Mouse (Mus musculus): ENCODE measurements around the gene Arhgef10l. TPM values are rescaled to one million over a fixed set of nuclear protein-coding genes. Genes with fewer than 3 reads are reported as not detected.

Gene Arhgef10l
- total RNA-seq, 2 experiments from 2014 or later: 43.9 to 52.8 TPM

DNA sequence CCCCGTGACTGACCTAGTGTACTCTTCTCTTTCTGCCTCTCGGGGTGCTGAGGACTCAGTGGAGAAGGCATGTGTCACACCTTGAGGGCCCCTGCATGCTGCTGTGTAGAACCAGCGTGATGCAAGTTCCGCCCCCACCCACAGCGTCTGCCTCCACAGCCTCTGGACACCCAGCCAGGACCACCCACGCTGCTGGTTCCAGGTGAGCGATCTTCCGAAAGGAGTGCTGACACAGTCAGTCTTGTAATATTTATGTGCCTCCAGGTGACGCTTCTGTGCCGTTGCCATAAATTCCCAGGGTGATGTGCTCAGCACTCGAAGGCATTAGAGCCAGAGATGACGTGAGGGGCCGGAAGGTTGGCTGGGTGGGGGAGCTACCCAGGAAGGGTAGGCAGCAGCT is 140.9 kb downstream of the Arhgef10l start:
- Histone ChIP-seq H3K27ac (no peak overlapping the region), H3K4me3 (no peak overlapping the region)
- DNase-seq (ENCODE audit: low spot score in 2 of 2): no peak
- no peak for TF ChIP-seq CTCF (conservative IDR thresholded peaks at IDR 0.05)

DNA sequence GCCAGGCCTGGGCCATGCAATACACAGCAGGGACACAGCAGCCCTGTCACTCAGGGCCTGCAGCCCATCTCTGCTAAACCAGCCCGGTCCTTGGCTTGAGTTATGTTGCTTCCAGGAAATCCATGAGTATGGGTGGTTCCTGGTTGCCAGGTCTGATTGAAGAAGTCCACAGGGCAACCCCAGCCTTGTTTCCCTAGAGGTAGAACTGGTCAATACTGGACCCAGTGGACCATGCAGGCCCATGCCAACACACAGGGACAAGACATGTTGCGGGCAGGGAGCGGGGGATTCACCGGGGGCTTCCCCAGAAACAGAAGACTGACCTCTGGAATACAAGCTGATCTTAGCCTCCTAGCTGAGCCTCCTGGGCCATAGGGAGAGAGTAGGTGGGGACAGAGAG is 142.9 kb downstream of the Arhgef10l start:
- H3K27ac ChIP-seq: no peak overlapping the region
- DNase-seq (ENCODE audit: low spot score in 2 of 2): no peak
- no peak overlapping the region for H3K4me3 ChIP-seq
- TF ChIP-seq CTCF (conservative IDR thresholded peaks at IDR 0.05): no peak

DNA sequence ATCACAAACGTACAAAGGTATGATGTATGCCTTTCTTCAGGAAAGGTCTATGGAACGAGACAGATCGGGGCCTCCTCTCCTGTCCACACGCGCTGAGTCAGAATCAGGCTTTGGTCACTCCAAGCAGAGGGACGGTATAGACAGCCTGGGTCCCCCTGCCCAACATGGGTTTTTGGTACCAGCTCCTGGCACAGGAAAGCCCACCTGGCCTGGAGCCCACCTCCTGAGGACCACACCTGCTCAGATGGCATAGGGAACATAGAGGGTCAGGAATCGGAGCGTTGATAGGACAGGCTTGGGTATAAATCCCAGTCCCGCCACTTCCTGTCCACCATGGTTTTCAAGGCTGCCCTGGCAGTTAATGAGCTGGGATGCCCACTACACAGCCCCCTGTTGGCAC is 145.1 kb downstream of the Arhgef10l start:
- Histone ChIP-seq H3K27ac (no peak overlapping the region), H3K4me3 (no peak overlapping the region)
- DNase-seq (ENCODE audit: low spot score in 2 of 2): no peak
- TF ChIP-seq CTCF (conservative IDR thresholded peaks at IDR 0.05): no peak

DNA sequence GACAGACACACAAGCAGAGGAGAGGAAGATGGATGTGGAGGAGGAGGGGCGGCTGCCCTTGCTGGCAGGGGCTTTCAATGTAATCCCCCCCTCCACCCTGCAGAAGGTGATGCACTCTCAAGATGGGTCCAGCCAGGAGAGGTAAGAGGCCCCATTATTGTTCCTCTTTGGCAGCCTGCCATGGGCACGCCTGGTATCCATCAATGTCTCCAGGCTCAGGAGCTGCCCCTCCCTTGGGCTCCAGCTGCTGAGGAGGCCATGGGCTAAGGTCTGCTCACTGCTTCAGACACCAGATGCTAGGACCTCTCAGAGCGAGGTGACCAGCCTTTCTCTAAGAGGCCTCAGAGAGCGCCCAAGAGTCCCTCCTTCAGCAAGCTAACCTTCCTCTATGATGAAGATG is 152.0 kb downstream of the Arhgef10l start:
- no peak for DNase-seq (ENCODE audit: low spot score in 2 of 2)

DNA sequence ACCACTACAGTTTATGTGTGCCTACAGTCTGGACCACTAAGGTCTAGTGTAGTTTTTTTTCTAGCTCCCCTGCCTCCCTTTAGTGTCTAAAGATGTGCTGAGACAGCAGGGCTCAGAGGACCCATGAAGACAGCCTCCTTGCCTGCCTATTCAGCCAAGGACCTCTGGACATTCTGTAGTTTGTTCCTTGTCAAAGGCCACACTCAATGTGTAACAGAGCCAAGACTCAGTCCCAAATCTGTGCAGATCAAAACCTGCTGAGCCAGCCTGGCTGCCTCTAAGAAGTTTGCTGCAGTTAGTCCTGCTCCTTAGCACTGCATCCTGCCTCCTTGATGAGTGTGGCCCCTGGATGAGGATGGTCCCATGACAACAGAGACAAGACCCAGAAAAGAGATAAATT is 156.0 kb downstream of the Arhgef10l start:
- DNase-seq (ENCODE audit: low spot score in 2 of 2): no peak
- TF ChIP-seq CTCF (conservative IDR thresholded peaks at IDR 0.05): no peak
- Histone ChIP-seq H3K27ac (no peak overlapping the region), H3K4me3 (no peak overlapping the region)

More for the DNA sequence above, 152.0 kb downstream of the Arhgef10l start:
- TF ChIP-seq CTCF (conservative IDR thresholded peaks at IDR 0.05): no peak
- Histone ChIP-seq H3K27ac (no peak overlapping the region), H3K4me3 (no peak overlapping the region)

DNA sequence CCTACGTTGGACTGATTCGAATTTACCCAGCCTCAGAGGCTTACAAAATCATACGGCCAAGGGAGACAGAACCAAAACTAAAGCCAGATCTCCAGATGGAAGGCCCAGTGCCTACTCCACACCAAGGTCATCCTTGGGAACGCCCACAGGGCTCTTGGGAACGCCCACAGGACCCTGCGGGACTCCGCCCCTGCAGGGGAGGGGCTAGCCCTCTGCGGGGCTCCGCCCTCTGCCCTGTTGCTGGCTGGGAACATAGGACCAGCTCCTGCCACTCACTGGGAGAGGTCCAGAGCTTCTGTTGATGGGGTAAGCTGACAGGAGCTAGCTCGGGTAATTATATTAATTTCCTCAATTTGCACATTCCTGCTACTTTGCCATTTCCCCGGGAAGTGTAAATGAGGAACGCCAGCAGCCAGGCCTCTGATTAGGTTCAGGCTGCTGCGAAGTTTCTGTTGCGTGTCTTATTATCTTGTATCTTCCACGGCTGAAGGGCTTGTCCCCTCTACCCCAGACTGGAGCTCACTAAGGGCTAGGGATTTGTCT is 158.6 kb downstream of the Arhgef10l start:
- H3K4me3 ChIP-seq: no peak overlapping the region
- TF ChIP-seq CTCF (conservative IDR thresholded peaks at IDR 0.05): no peak
- no peak for DNase-seq (ENCODE audit: low spot score in 2 of 2)
- no peak overlapping the region for H3K27ac ChIP-seq

DNA sequence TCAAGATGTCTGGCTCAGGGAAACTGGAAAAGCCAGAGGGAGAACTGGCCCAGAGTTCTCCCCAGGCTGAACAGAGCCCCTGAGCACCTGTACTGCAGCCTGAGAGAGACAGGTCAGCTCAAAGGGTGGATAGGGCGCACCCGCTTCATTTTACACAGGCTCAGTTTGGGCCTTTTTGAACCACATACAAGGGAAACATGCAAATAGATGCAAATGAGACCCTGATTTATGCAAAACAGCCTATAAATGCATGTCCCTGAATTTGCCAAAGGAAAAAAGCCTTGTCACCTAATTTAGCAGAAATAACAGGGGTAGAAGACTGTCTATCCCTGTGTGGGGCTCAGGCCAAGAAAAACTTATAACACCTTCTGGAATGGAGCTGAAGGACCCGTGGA is 160.2 kb downstream of the Arhgef10l start:
- no peak overlapping the region for H3K27ac ChIP-seq
- no peak overlapping the region for H3K4me3 ChIP-seq
- TF ChIP-seq CTCF (conservative IDR thresholded peaks at IDR 0.05): no peak
- DNase-seq (ENCODE audit: low spot score in 2 of 2): no peak

DNA sequence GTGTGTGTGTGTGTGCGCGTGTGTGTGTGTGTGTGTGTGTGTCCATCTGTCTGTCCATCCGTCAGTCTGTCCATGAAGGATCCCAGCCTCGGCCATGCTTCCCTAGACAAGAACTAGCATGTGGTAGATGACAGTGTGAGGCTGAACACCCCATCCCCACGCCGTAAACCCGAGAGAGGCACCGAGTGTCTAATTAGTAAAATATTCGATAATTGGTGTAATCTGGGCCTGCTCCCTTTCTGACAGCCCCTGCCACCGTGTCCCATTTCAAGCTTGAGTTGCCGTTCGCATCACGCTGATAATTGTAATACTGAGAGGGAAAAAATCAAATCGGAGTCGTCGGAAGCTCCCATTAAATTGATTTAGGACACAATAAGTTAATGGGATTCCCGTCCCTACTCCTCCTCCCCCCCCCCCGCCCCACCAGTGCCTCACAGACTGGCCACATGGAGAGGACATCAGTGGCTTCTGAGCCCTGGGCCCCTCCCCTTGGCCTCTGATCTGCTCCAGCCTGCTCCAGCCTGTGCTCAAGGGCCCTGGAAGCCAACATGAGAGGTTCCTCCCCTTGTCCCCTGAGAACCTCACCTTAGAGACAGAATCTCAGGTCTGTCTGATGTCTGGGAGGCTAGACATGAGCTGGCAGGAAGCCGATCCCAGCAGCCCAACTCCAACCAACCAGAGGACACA is 160.7 kb downstream of the Arhgef10l start:
- H3K4me3 ChIP-seq: no peak overlapping the region
- no peak overlapping the region for H3K27ac ChIP-seq
- no peak for TF ChIP-seq CTCF (conservative IDR thresholded peaks at IDR 0.05)
- no peak for DNase-seq (ENCODE audit: low spot score in 2 of 2)

DNA sequence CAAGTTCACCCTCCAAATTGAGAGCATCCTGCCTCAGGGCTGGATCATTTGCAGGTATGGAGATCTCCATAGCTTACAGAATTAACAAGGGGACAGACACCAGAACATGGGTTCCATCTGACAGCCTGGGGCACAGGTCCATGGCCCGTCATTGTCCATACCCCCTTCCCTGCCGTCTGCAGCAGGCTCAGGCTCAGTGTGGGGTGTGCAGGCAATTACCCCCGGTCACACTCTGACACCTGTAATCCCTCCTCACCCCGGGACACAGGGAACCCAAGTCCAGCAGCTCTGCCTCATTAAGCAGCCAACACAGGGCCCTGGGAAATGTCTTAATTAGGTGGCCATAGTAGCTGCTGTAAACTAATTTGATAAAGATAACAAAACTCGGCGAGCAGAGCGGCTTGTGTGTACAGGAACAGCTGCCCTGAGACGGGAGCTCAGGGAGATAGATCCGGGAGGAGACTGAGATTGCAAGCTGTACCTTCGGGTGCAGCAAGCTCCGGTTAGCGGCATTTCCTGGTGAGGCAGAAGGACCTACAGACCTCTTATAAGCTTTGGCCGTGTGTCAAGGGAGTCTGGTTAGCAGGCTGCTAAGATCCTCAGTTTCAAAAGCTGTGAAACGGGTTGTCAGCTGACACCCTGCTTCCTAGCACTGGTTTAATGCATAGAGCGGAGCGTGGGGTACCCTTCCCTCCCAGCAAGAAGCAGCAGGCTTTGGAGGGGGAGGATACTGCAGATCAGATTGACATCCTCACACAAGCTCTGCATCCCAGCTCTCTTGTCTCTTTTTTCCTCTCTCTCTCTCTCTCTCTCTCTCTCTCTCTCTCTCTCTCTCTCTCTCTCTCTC is 161.5 kb downstream of the Arhgef10l start:
- no peak overlapping the region for H3K27ac ChIP-seq

DNA sequence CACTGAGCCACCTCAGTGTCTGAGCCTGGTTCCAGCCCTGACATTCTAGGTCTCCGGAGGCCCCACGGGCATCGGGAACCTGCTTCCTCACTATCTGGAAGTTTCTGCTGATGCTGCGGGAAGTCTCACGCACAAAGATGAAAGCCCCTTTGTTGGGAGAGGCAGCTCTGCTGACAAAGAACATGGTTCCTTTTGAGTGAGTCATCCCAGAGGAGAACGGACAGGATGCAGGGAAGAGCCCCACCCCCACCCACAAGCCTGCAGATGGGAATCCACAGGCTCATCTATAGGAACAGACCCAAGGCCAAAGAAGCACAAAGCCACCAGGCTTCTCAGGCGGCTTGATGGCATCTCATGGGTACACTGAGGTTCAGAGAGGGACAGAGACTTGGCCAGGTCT is 165.0 kb downstream of the Arhgef10l start:
- DNase-seq (ENCODE audit: low spot score in 2 of 2): no peak
- Histone ChIP-seq H3K27ac (no peak overlapping the region), H3K4me3 (no peak overlapping the region)
- TF ChIP-seq CTCF (conservative IDR thresholded peaks at IDR 0.05): no peak

More for the DNA sequence above, 161.5 kb downstream of the Arhgef10l start:
- no peak for TF ChIP-seq CTCF (conservative IDR thresholded peaks at IDR 0.05)
- peak in 1 of 2 experiments; percentile 49 for DNase-seq (ENCODE audit: low spot score in 2 of 2)
- H3K4me3 ChIP-seq: no peak overlapping the region

DNA sequence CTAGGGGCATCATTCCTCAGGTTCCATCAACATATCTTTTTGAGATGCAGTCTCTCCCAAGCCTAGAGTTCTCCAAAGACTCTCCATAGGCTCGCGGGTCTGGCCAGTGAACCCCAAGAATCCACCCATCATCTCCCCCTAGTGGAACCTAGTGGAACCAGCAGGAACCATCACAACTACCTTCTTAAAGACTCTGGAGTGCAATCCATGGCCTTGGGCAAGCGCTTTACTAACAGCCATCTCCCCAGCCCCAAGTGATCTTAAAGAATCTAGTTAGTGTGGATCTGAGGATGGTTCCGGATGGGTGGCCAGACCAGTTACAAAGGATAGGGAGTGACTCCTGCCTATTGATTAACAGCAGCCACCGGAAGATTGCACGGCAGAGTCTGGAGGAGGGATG is 166.2 kb downstream of the Arhgef10l start:
- no peak overlapping the region for H3K27ac ChIP-seq
- DNase-seq (ENCODE audit: low spot score in 2 of 2): no peak
- H3K4me3 ChIP-seq: no peak overlapping the region
- peak; percentile 39 for TF ChIP-seq CTCF (conservative IDR thresholded peaks at IDR 0.05)

DNA sequence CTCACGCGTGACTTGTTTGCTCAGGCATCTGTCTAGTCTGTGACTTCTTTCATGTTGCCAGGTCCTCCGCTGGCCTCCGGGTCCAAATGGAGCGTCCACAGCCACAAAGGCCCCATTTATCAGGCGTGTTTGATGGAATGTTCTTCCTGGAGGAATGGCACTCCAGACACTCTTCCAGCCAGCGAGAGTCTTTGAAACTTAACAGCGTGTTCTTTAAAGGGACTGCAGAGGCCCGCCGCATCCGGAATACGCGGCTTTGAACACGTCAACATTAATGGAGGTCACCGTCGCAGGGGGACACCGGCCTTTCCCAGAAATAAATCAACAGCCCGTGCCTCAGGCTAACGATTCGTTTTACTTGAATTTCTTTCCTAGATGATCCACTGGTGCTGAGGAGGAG is 168.6 kb downstream of the Arhgef10l start:
- no peak overlapping the region for H3K4me3 ChIP-seq
- no peak for DNase-seq (ENCODE audit: low spot score in 2 of 2)
- TF ChIP-seq CTCF (conservative IDR thresholded peaks at IDR 0.05): no peak
- H3K27ac ChIP-seq: no peak overlapping the region

DNA sequence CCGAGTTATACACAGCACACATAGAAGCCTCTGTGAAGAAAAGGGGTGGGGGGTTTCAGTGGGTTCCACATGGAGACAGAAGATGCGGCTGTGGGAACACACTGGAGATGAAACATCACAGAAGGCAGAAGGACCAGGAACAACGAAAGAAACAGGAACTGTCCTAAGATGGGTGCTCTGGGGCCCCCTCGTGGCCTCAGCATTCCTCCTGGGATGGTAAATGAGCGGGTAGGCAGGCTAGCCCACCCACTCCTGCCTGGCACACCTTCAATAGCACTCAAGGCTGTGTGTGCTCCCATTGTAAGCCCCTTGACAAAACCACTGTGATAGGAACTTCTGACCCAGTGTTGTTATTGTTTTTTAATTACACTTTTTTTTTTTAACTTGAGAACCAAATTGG is 174.3 kb downstream of the Arhgef10l start:
- no peak overlapping the region for H3K4me3 ChIP-seq
- no peak overlapping the region for H3K27ac ChIP-seq
- TF ChIP-seq CTCF (conservative IDR thresholded peaks at IDR 0.05): peak; percentile 70
- DNase-seq (ENCODE audit: low spot score in 2 of 2): peak in 1 of 2 experiments; percentile 4
